Mouse (Mus musculus): Measurements from ENCODE around the gene Stambpl1. TPM values are rescaled to one million over a fixed set of nuclear protein-coding genes. Genes with fewer than 3 reads are reported as not detected.

Stambpl1 gene
- polyA plus RNA-seq, 1 experiment = not detected

DNA sequence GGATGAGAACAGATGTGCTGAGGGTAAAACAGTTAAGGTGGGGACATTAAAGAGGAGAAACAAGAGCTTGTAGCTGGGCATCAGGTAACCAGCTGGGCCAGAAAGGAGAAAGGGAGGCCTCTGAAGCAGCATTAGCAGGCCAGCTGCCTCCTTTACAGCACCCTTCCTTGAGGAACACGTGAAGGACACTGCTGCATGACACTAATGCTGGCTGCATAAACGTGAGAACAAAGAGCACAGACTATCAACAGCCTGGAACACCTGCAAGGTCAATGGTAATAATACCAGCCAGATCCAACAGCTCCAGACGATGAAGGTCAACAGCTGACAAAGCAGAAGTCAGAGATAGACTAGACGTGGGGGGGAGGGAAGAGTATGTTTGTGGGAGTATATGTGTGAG is 22.1 kb downstream of the Stambpl1 start:
- no peak for TF ChIP-seq GATA1 (IDR thresholded peaks at IDR 0.05; ENCODE audit: low read length)

DNA sequence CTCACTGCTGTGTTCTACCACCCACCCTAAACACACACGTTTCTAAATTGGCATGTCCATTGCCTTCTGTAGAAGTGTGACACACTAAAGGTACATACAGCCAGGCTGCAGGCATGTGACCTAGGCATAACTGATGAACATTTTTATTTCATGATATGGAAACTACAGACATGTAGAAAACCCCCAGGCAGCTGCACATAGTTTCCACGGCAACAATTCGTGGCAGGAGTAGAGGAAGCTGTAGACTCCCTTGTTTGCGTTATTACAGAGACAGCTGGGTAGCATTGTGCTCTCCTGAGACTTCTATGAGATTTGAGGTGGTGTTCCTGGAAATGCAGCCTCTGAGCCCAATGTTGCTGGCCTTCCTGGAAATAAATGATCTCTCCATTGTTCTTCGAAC is 24.9 kb downstream of the Stambpl1 start:
- TF ChIP-seq GATA1 (IDR thresholded peaks at IDR 0.05; ENCODE audit: low read length) = no peak

DNA sequence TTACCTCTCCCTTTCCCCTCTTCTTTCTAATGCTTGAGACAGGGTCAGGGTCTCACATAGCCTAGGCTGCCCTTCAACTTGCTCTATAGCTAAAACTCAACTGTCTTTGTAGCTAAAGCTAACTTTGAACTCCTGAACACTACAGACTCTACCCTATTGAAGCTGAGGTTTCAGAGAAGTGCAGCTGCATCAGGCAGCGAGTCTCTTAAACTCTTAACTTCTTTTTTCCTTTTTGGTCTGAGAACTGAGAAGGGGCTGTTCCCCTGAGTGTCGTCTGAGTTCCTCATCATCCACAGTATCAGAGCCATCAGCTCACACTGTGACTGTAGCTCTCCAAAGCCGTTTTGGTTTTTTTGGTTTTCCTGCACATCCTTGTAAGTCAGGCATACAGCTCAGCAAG is 25.7 kb downstream of the Stambpl1 start:
- TF ChIP-seq GATA1 (IDR thresholded peaks at IDR 0.05; ENCODE audit: low read length) = no peak

DNA sequence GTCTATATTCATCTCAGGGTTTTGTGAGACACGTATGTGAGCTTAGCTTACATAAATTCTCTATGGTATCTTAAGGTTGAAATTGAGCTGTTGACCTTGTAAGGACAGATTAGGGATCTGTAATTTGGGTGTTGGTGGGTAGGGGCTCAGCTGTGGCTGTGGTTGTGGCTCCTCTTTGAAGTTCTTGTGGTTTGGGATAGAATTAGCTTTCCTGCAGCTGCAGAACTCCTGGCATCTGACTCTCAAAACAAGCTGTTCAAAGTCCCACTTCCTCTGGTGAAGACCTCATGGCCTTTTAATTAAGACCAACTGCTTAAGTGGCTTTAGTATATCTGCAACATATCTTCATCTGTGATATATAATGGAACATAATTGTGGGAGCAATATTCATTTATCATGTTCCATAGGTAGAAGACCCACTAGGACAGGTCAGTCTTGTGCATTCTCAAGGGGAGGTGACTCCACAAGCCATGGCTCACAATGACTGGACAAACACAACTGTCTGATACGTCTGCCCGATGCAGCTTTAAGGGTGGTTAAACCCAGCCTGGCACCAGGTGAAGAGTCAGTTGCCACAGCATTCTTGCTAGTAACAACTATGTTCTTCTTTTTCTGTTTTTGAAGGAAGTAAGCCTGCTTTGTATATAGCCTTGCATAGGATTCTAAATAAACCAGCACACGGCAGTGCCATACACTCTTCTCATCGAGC is 27.4 kb downstream of the Stambpl1 start:
- no peak for TF ChIP-seq GATA1 (IDR thresholded peaks at IDR 0.05; ENCODE audit: low read length)

DNA sequence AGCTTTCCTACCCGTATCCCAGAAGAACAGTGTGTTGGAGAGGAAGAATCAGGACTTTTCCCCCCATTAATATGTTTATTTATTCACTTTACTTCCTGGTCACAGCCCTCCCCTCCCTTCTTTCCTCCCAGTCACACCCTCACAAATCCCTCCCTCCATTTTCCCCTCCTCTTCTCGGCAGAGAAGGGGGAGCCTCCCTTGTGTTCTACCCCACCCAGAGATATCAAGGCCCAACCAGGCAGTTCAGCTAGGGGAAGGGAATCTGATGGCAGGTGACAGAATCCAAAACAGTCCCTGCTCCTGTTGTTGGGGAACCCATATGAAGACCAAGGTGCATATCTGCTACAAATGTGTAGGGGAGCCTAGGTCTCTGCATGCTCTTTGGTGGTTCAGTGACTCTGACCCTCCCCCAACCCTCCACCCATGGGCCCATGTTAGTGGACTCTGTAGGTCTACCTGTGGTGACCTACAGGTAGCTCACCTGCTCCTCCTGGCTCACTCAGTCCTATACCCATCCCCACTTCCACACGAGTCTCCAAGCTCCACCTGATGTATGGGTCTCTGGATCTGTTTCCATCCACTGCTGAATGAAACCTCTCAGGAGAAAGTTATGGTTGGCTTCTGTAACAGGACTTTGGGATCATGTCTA is 28.8 kb downstream of the Stambpl1 start:
- TF ChIP-seq GATA1 (IDR thresholded peaks at IDR 0.05; ENCODE audit: low read length) = no peak

DNA sequence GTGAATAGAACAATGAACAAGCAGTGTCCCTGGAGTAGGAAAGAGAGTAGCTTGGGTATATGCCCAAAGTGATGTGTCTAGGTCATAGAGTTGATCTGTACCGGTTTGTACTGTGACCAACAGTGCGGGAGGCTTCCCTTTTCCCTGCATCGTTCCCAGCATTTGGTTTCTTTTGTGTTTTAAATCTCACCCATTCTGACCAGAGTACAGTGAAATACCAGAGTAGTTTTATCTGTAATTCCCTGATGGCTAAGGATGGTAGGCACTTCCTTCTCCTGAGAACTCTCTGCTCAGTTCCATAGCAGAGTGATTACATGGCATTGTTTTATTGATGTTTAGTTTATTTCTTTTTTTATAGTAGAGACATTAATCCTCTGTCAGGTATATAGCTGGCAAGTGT is 30.8 kb downstream of the Stambpl1 start:
- TF ChIP-seq GATA1 (IDR thresholded peaks at IDR 0.05; ENCODE audit: low read length) = no peak

DNA sequence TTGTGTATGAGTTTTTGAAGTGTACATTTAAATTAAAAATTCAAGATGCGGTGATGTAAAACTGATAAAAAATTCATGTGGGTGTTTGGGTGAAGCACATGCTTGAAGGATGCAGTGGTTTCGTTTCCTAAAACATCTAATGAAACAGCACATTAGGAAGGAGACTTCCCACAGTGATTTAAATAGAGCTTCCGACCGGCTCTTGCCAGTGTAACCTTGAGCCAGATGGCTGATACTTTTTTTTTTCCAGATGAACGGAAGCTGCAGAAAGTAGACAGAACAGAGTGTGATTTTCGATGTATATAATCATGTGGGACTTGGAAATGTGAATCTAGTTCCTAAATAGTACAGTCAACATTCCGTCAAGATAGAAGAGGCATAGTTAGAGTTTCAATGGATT is 39.6 kb downstream of the Stambpl1 start:
- TF ChIP-seq GATA1 (IDR thresholded peaks at IDR 0.05; ENCODE audit: low read length) = no peak

DNA sequence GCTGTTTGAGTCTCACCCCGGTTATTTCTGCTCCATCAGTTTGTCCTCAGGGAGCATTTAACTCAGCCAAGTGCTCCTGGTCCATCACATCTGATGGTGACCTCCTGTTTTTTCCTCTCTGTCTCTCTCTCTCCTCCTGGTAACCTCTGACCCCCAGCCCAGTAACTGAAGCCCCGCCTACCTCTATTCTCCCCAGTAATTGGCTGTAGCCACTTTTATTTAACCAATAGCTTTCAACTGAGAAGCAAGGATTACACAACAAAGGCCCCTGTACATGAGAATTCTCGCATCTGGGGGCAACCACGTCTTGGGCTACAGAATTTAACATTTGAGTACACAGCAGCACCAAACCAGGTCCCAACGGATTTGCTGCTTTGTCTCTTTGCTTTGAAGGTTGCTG is 40.3 kb downstream of the Stambpl1 start:
- no peak for TF ChIP-seq GATA1 (IDR thresholded peaks at IDR 0.05; ENCODE audit: low read length)

DNA sequence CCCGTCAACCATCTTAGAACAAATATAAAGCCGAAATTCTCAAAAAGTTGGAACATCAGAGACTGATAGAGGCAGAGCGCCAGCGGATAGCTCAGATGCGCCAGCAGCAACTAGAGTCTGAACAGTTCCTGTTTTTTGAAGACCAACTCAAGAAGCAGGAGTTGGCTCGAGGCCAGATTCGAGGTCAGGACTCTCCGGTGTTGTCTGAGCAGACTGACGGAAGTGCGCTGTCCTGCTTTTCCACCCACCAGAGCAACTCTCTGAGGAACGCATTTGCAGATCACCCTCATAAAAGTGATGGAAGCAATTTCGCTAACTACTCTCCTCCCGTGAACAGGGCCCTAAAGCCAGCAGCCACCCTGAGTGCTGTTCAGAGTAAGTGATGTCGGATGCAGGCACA is 41.9 kb downstream of the Stambpl1 start:
- TF ChIP-seq GATA1 (IDR thresholded peaks at IDR 0.05; ENCODE audit: low read length) = no peak

DNA sequence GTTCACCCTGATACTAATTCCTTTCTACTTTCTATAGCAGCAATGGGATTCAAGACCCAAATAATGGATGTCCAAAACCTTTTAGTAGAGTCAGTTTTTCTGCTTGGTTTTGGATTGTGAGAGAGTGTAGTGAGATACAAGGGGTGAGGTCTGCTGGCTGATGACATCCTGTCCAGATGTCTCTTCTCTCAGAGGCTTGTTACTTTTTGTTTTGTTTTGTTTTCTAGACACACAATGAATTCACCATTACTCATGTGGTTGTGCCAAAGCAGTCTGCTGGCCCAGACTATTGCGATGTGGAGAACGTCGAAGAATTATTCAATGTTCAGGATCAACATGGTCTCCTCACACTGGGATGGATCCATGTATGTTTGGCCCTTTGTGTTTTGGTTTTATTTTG is 44.0 kb downstream of the Stambpl1 start:
- no peak for TF ChIP-seq GATA1 (IDR thresholded peaks at IDR 0.05; ENCODE audit: low read length)

DNA sequence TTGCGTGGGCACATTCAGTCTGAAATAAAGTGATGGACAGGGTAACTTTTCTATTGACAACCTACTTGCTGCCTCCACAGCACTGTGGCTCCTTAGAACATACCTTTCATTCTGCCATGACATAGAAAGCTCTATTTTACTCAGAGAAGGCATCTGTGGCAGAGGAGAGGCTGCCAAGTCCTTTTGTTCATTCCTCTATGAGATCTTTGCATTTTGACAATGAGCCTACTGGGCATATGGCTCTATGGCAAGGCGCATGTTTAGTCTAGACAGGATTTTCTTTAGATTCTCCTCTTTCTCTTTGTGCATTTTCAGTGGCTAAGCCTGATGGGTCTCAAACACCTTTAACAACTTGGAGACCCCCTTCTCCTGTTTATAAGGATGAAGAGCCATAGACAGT is 45.7 kb downstream of the Stambpl1 start:
- no peak for TF ChIP-seq GATA1 (IDR thresholded peaks at IDR 0.05; ENCODE audit: low read length)

DNA sequence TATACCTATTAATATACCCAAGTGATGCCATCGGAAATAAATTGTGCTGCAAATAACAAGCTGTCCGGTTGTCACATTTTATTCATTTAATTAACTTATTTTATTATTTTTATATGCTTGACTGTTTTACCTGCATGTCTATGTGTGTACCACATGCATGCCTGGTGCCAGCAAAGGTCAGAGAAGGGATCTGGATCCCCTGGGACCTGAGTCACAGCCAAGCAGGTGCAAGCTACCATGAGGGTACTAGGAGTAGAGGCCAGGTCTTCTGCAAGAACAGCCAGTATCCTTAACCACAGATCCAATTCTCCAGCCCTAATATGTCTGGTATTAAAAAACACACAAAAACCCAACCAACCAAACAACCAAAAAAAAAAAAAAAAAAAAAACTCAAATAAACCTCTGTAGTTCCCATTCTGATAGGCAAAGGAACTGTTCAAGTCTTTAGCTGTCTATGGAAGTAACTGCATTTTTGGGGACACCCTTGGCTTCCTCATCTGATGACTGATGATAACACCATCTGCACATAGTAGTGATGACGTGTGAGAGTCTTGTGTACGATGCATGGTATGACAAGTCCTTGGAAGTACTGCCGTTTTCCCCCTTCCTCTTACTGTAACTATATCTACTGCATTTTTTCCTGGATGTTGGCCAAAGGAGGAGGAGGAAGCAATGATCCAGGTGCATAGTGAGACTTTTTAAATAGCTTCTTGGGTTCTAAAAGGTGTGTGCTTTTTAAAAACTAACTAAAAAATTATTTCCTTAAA is 48.4 kb downstream of the Stambpl1 start:
- no peak for TF ChIP-seq GATA1 (IDR thresholded peaks at IDR 0.05; ENCODE audit: low read length)

DNA sequence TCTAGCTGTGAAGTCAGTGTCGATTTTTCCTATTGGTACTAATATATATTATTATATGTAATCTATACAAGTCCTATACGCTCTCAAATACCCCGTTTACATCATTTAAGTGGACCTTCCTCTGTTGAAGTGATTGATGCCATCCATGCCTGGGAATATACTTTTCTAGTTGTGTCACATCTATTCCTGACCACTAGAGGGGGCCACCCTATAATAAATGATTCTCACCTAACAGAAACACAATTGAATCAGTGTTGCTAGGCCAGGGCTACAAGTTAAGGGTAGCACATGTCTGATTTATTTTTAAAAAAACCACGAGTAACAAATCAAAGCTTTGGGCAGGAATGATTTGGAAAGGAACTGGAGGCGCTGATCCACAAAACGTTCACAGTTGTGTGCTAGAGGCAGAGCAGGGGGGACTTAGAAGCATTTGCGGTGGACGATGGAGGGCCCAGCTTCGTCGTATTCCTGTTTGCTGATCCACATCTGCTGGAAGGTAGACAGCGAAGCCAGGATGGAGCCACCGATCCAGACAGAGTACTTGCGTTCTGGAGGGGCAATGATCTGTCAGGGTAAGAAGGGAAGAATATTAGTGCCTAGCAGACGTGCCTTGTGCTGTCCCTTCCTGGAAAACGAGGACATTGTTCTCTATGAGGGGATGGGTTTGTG is 49.4 kb downstream of the Stambpl1 start:
- no peak for TF ChIP-seq GATA1 (IDR thresholded peaks at IDR 0.05; ENCODE audit: low read length)

DNA sequence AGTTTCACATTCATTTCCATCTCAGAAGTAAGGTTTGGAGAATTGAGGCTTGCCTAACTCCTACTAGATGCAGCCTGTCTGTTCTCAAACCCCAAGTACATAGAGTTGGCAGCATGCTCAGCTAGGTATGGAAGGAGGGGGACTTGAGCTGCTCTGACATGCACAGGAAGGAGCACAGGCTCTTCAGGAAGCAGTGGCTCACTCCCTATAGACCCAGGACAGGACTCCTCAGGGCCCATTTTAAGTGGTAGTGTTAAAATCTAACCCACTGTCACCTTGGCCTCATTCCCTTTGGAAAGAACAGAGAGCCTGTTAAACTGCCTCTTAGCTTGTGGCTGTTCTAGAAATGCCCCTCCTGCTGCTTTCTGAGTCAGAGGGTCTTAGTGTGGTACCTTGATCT is 50.9 kb downstream of the Stambpl1 start:
- TF ChIP-seq GATA1 (IDR thresholded peaks at IDR 0.05; ENCODE audit: low read length) = no peak

DNA sequence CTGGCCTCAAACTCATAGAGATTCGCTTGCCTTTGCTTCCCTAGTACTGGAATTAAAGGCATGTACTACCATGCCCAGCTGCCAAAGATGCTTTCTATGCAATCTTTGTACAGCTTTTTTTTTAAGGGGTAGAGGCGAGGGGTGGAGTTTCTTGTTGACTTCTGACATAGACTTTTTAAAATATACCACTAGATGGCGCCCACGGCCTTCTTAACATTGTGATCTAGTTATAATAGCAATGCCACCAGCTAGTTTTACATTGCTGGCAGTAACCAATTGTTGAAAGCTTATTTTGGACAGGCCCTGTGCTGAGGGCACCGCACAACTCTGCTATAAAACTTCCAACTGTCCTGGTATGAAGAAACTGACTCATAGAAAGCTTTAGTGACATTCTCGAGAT is 52.0 kb downstream of the Stambpl1 start:
- no peak for TF ChIP-seq GATA1 (IDR thresholded peaks at IDR 0.05; ENCODE audit: low read length)

DNA sequence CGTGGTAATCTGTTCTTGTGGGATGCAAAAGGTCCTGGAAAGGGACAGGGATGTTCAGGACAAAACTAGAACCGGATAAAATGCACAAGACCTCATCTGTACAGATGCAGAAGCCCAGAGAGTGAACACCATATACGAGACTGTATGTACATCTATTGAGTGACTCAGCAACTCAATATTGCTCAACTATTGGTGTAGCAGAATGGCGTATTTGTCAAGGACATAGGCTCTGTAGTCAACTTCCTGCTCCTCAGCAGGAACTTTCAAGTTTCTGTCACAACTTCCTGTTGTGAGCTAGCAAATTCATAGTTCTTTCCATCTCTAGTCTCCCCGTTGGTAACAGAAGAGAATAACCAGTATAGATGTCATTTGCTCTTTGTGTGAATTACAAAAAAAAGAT is 56.5 kb downstream of the Stambpl1 start:
- no peak for TF ChIP-seq GATA1 (IDR thresholded peaks at IDR 0.05; ENCODE audit: low read length)
